Mouse (Mus musculus): Measurements from ENCODE around the gene Tfec.

The Tfec gene

DNA sequence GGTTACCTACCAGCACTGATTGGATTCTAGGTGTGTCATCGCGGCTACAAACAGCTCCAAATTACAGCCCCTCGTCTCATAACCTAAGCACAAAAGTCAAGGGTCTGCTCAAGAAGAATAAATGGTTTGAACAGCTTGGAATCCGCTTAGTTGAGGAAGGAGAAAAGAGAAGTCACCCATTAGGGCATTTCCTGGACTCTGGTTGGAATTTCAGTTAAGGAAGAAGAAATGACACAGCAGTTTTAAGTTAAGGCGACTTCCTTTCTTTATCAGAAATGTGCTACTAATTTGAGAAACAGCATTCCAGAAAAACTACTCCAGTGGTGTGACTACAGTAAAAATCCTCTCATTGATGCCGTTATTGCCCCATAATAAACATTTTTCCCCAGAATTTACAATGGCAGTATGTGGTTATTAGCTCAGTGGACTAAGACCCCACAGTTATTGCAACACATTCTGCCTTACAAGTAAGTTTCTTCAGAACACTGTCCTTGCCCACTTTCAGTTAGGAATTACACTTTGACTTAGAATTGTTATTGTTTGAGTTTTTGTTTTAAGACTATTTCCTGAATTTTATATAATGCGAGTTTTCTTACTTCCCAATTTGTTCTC, at the start of gene Tfec:
Gene Tfec, minus strand, starts transcription at position 191 of the 612 bp plus-strand sequence.
- DNase-seq (ENCODE audit: low spot score in 2 of 2) = no peak

DNA sequence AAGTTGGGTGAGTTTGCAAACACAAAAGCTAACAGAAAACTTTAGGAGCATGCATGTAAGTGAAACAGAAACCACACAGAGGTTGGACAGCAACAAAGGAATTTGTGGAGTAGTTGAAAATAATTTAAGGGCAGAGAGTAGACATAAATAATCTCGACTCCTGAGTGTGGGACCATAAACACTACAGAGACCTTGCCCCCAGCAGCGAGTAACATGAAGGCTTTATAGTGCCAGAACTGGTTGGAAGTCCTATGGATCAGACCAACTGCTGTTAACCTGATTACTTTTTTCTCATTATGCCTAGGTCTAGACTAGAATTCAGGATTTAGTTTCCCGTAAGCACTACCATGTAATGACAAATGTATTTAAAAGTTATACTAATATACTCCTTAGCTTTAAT, 49.6 kb upstream of the Tfec start:
- no peak for DNase-seq (ENCODE audit: low spot score in 2 of 2)

DNA sequence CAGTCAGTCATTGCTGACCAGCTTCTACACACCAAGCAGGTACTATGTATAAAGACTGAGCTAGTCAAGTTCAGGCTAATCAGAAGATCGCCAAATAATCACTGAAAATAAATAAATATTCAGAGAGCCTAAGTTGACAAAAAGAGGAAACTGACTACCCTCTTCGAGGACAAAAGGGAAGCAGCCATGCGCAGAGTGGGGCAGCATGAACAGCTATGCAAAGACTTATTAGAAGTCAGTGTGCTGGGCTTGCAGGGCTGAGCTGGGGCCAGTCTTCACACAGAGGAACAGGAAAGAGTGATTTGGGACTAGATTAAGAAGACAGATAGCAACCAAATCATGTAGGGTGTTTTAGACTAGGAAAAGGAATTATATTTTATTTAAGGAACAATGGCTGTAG, 45.3 kb upstream of the Tfec start:
- no peak for DNase-seq (ENCODE audit: low spot score in 2 of 2)

- DNase-seq (ENCODE audit: low spot score in 2 of 2) = no peak
These were observed 44.2 kb upstream of the Tfec start for GRCm38 (mm10) chr6:16942433-16942832.

DNA sequence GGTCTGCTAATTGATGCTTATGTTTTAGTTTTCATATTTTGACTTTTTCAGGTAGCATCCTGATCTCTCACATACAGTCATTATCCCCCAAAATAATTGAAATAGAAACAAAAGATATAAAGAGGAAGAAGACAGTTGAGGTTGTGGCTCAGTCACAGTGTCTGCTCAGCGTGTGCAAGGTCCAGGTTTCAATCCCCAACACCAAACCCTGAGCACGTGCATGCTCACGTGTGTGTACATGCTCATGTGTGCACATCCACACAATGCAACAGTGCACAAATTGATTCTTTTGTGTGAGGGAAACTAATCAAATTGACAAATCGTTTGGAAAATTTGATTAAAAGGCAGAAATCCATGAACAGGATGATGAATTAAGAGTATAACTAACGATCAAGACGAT, 32.8 kb upstream of the Tfec start:
- no peak for DNase-seq (ENCODE audit: low spot score in 2 of 2)

DNA sequence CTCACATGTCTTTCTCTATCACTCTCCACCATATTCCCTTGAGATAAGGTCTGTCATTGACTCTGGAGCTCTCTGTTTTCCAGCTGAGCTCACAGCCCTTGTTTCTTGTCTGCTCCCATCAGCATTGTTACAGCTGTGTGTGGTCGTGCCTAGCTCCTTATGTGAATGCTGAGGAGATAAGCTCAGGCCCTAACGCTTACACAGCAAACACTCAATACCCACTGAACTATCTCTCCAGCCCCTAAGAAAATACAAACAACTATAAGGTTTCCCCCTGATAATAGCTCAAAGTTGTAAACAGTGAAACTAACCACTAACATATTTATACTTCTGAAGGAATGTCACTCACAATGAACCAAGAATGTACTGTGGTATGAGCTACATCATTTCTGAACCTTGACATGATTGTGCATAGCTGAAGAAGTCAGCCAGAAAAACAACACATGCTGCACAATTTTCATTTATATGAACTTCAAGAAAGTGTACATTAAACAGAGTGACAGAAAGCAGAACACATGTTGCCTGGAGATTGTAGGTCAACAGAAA, 21.9 kb upstream of the Tfec start:
- DNase-seq (ENCODE audit: low spot score in 2 of 2) = no peak

DNA sequence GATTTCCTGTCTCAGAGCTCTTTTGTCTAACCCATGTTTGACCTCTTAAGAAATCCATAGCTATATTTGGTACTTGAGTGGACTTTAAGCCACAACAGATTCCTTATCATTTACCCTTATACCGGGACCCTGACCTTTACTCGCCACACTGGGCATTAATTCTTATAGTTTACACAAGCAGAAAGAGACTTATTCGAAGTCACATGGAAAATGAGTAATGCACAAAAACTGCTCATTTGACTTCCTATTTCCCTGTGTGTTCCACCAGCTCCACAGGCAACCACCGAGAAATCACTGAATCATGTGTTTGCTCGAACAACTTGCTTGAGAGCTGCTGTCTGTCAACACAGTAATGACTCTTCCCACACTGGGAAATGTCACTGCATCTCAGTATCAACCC, 6.4 kb downstream of the Tfec start:
- DNase-seq (ENCODE audit: low spot score in 2 of 2) = no peak

DNA sequence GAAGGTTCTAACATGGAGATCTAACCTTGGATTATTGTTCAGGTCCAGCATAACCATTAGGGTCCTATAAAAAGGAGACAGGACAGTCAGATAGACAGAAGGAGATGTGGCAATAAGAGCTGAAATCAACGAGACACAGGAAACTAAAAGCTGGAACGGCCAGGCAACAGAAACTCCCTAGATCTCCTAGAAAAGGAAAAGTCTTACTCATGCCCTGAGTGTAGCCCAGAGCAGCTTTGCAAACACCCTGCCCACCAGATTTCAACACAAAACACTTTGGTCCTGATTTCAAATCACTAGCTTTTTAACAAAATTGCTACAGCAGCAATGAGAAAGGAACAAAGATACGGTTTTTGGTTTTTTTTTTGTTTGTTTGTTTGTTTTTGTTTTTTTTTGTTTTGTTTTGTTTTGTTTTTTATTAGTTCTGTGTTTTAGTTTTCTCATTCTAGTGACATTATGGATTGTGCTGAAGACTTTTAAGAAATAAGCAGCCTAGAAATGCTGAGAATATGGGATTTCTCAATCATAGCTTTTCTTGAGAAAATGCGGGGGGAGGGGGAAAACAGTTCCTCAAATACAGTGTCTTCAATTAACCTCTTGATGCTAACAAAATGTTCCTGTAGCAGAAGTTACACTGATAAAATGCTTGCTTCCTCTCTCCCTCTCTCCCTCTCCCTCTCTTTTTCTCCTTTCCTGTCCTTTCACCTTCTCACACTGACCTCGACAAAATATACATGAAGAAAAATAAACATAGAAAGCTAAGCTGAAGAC, 14.5 kb downstream of the Tfec start:
- DNase-seq (ENCODE audit: low spot score in 2 of 2) = no peak

- DNase-seq (ENCODE audit: low spot score in 2 of 2) = no peak
These were observed 24.2 kb downstream of the Tfec start for GRCm38 (mm10) chr6:16874021-16874542.

DNA sequence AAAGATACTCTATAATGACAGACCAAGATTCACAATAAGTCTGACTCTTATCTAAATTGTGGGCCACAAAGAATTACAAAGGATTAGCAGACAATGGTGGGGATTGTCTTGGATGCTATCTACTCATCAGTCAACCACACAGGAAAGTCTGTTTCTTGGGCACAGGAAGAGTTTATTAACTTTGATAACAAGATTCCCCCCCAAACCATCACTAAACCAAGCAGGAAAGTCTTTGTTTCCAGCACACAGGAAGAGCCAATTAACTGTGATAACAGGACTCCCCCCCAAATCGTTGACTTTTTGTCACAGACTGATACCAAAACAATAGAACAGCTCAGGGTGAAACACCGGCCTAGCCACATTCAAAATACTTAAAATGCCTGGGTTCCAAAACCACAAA, 28.2 kb downstream of the Tfec start:
- no peak for DNase-seq (ENCODE audit: low spot score in 2 of 2)

GRCm38 (mm10) chr6:16868314-16868713, 29.9 kb downstream of the Tfec start:
- DNase-seq (ENCODE audit: low spot score in 2 of 2) = no peak

DNA sequence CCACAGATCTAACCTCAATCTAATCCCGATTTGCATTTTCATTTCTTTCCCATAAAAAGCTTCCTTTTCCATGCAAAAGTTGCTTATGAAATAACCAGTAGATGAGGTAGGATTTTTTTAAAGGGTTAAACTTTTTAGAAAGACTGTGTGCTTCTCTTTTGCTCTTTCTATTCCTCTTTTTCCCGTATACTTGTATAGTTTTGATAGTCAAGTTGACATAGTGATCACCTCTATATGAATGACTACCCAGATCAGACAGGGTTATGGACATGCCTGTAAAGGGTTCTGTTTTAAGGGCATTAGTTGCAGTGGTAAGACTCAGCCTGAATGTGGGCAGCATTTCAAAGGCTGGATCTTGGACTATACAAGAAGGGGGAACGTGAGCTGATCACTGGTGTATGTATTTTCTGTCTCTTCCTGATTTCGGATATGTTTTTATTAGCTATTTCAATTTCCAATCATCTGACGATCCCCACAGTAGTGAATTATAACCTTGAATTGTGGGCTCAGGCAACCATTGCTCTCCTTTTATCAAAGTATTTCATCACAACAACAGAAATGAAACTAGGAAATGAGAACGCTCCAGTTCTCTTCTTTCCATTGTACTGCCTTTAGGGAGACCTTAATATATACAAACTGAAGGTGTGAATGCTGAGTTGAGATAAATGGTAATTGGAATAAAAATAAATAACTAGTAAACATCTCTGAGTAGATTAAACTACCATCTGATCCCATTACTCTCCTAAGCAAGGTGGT, 35.3 kb downstream of the Tfec start:
- DNase-seq (ENCODE audit: low spot score in 2 of 2) = no peak

DNA sequence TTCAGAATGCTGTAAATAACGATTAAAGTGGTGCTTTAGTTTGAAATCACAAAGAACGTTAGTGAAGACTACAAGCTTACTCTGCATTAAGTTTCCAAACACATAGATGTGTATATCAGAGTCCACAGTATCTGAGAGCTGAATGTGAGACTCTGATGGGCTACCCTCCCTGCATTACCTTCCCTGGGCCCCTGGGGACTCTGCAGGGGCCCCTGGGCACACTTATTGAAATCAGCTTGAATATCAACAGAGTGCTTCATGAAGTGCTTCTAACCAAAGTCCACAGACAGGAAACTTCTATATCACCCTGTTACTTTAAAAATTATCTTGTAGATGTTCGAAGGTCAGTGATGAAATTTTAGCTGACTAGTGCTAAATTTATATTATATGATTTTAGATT, 36.2 kb downstream of the Tfec start:
- DNase-seq (ENCODE audit: low spot score in 2 of 2) = no peak

GRCm38 (mm10) chr6:16855879-16856545, 42.2 kb downstream of the Tfec start:
- DNase-seq (ENCODE audit: low spot score in 2 of 2) = no peak

DNA sequence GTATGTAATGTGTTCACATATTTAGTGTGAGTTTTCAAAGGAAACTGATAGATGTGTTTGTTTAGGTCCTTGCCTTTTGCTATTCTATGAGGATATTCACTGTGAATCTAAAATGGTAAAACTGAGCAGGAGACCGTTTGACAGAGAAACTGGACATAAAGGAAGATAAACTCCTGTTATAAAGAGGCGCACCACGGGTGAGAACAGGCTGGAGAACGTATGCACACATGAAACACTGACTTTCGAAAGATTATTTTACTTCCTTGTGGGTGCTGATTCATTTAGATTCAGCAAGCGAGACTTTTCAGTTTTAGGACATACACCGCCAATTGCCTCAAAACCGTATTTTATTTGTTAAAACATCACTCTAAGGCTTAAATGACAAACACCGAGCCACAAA, 43.3 kb downstream of the Tfec start:
- no peak for DNase-seq (ENCODE audit: low spot score in 2 of 2)

GRCm38 (mm10) chr6:16846521-16846920, 51.7 kb downstream of the Tfec start:
- DNase-seq (ENCODE audit: low spot score in 2 of 2) = no peak

- DNase-seq (ENCODE audit: low spot score in 2 of 2) = no peak
These were observed 62.6 kb downstream of the Tfec start for GRCm38 (mm10) chr6:16835631-16836030.

DNA sequence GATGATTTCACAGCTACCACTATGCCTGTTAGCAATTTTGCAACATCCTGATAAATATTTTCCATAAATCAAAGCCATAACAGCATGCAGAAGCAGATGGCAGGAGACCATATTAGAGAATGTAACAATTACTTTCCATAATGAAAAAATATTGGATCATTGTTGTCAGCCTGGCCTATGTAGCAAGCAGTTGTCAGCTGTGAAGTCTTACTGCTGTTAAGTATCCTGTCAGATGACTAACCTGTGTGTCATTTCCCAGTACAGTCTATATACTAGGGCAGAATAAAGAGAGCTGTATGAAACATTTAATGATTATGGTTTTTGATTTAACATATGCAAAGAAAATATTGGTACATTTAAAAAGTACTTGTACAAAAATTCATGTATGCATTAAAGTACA, 69.9 kb downstream of the Tfec start:
- no peak for DNase-seq (ENCODE audit: low spot score in 2 of 2)

- no peak for DNase-seq (ENCODE audit: low spot score in 2 of 2)
These were observed 76.3 kb downstream of the Tfec start for GRCm38 (mm10) chr6:16821985-16822384.

DNA sequence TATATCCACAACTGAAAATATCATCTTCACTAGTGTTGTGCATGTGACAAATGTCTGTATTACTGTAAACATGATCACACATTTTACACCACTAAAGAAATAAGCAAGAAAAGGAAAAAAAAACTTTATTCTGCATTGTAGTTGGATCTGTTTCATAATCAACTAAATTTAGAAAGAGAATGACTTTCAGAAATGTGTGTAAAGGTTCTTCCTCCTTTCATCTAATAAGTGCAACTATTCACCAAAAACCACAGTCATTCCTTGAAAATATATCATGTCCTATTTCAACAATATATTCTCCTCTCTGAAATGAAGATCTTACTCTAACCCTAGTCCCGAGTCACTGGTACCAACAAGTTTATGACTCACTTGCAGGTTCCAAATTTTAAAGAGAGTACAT, 91.9 kb downstream of the Tfec start:
- no peak for DNase-seq (ENCODE audit: low spot score in 2 of 2)

GRCm38 (mm10) chr6:16797669-16798068, 100.6 kb downstream of the Tfec start:
- DNase-seq (ENCODE audit: low spot score in 2 of 2) = peak; percentile 14 to 15

GRCm38 (mm10) chr6:16796914-16797313, 101.3 kb downstream of the Tfec start:
- no peak for DNase-seq (ENCODE audit: low spot score in 2 of 2)
